Mouse (Mus musculus): ENCODE measurements at regions not wholly inside any gene's neighbourhood (a gene's known extent, or its start where the extent isn't known, plus 50 kb on each side); places are given as distances from the start of the nearest gene placed in this dataset.

GRCm38 (mm10) chr11:114178746-114179472 is 112.1 kb upstream of the Sdk2 start:
- no peak overlapping the region for H3K4me2 ChIP-seq (ENCODE audit: low read depth)
- no peak overlapping the region for H3K4me3 ChIP-seq (ENCODE audit: low read depth, low read length)
- no peak overlapping the region for H3K9ac ChIP-seq
- no peaks in the 10 kb centered on the region for H3K27me3 ChIP-seq (ENCODE audit: insufficient read depth, low read length)
- TF ChIP-seq CTCF (IDR thresholded peaks at IDR 0.05; ENCODE audit: low read depth), result no peak
- H3K9me3 ChIP-seq (ENCODE audit: low read length), result no peaks in the 10 kb centered on the region
- no peak overlapping the region for H3K27ac ChIP-seq (ENCODE audit: low read depth, low read length)
- H3K36me3 ChIP-seq (ENCODE audit: insufficient read depth), result no peaks in the 10 kb centered on the region
- H3K4me1 ChIP-seq (ENCODE audit: insufficient read depth), result peaks cover 9% of the 10 kb centered on the region; the same call in 1 of the 2 replicates
- 49% methylated on average over 6 of the region's 6 CpGs for WGBS
- ATAC-seq (peak; percentile 3; the same call in 1 of the 2 replicates), DNase-seq (no peak)

GRCm38 (mm10) chr11:114177789-114178188 is 110.9 kb upstream of the Sdk2 start:
- Histone ChIP-seq H3K27ac (ENCODE audit: low read depth, low read length) (no peak overlapping the region), H3K4me2 (ENCODE audit: low read depth) (no peak overlapping the region)
- WGBS, result 59% methylated on average over 4 of the region's 4 CpGs

GRCm38 (mm10) chr11:114177281-114177680 is 110.4 kb upstream of the Sdk2 start:
- Histone ChIP-seq H3K4me2 (ENCODE audit: low read depth) (no peak overlapping the region), H3K27me3 (ENCODE audit: insufficient read depth, low read length) (no peaks in the 10 kb centered on the region), H3K4me1 (ENCODE audit: insufficient read depth) (peaks cover 9% of the 10 kb centered on the region; the same call in 1 of the 2 replicates), H3K9ac (no peak overlapping the region), H3K4me3 (ENCODE audit: low read depth, low read length) (no peak overlapping the region), H3K36me3 (ENCODE audit: insufficient read depth) (no peaks in the 10 kb centered on the region), H3K27ac (ENCODE audit: low read depth, low read length) (no peak overlapping the region), H3K9me3 (ENCODE audit: low read length) (no peaks in the 10 kb centered on the region)
- DNase-seq (no peak), ATAC-seq (no peak)
- no peak for TF ChIP-seq CTCF (IDR thresholded peaks at IDR 0.05; ENCODE audit: low read depth)
- WGBS, result 71% methylated on average over 1 of the region's 1 CpGs

More at GRCm38 (mm10) chr11:114177789-114178188, 110.9 kb upstream of the Sdk2 start:
- no peak overlapping the region for H3K4me3 ChIP-seq (ENCODE audit: low read depth, low read length)
- peaks cover 9% of the 10 kb centered on the region; the same call in 1 of the 2 replicates for H3K4me1 ChIP-seq (ENCODE audit: insufficient read depth)
- H3K9ac ChIP-seq, result no peak overlapping the region
- H3K36me3 ChIP-seq (ENCODE audit: insufficient read depth), result no peaks in the 10 kb centered on the region
- H3K27me3 ChIP-seq (ENCODE audit: insufficient read depth, low read length), result no peaks in the 10 kb centered on the region
- ATAC-seq (no peak), DNase-seq (no peak)
- H3K9me3 ChIP-seq (ENCODE audit: low read length), result no peaks in the 10 kb centered on the region
- TF ChIP-seq CTCF (IDR thresholded peaks at IDR 0.05; ENCODE audit: low read depth), result no peak

GRCm38 (mm10) chr11:114176671-114177212 is 109.9 kb upstream of the Sdk2 start:
- WGBS, result 48% methylated on average over 4 of the region's 4 CpGs
- no peak for TF ChIP-seq CTCF (IDR thresholded peaks at IDR 0.05; ENCODE audit: low read depth)
- H3K4me1 ChIP-seq (ENCODE audit: insufficient read depth), result peaks cover 9% of the 10 kb centered on the region; the same call in 1 of the 2 replicates
- no peak overlapping the region for H3K4me3 ChIP-seq (ENCODE audit: low read depth, low read length)
- no peak overlapping the region for H3K27ac ChIP-seq (ENCODE audit: low read depth, low read length)
- DNase-seq (no peak), ATAC-seq (no peak)
- H3K27me3 ChIP-seq (ENCODE audit: insufficient read depth, low read length), result no peaks in the 10 kb centered on the region
- no peaks in the 10 kb centered on the region for H3K9me3 ChIP-seq (ENCODE audit: low read length)
- H3K9ac ChIP-seq, result no peak overlapping the region
- H3K4me2 ChIP-seq (ENCODE audit: low read depth), result no peak overlapping the region
- no peaks in the 10 kb centered on the region for H3K36me3 ChIP-seq (ENCODE audit: insufficient read depth)

GRCm38 (mm10) chr11:114175437-114176131 is 108.7 kb upstream of the Sdk2 start:
- H3K9ac ChIP-seq, result no peak overlapping the region

GRCm38 (mm10) chr11:114174871-114175270 is 108.0 kb upstream of the Sdk2 start:
- no peak for TF ChIP-seq CTCF (IDR thresholded peaks at IDR 0.05; ENCODE audit: low read depth)
- no peak overlapping the region for H3K27ac ChIP-seq (ENCODE audit: low read depth, low read length)
- 84% methylated on average over 4 of the region's 4 CpGs for WGBS

More at GRCm38 (mm10) chr11:114175437-114176131, 108.7 kb upstream of the Sdk2 start:
- Histone ChIP-seq H3K4me2 (ENCODE audit: low read depth) (no peak overlapping the region), H3K9me3 (ENCODE audit: low read length) (no peaks in the 10 kb centered on the region), H3K27me3 (ENCODE audit: insufficient read depth, low read length) (no peaks in the 10 kb centered on the region), H3K4me1 (ENCODE audit: insufficient read depth) (peaks cover 9% of the 10 kb centered on the region; the same call in 1 of the 2 replicates), H3K36me3 (ENCODE audit: insufficient read depth) (no peaks in the 10 kb centered on the region), H3K27ac (ENCODE audit: low read depth, low read length) (no peak overlapping the region), H3K4me3 (ENCODE audit: low read depth, low read length) (no peak overlapping the region)
- ATAC-seq (peak; percentile 32), DNase-seq (peak; percentile 58)
- TF ChIP-seq CTCF (IDR thresholded peaks at IDR 0.05; ENCODE audit: low read depth), result no peak
- 17% methylated on average over 23 of the region's 23 CpGs for WGBS

GRCm38 (mm10) chr11:114168231-114168661 is 101.4 kb upstream of the Sdk2 start:
- Histone ChIP-seq H3K27ac (ENCODE audit: low read depth, low read length) (no peak overlapping the region), H3K4me1 (ENCODE audit: insufficient read depth) (no peaks in the 10 kb centered on the region), H3K9ac (no peak overlapping the region), H3K27me3 (ENCODE audit: insufficient read depth, low read length) (no peaks in the 10 kb centered on the region), H3K4me2 (ENCODE audit: low read depth) (no peak overlapping the region), H3K36me3 (ENCODE audit: insufficient read depth) (no peaks in the 10 kb centered on the region), H3K4me3 (ENCODE audit: low read depth, low read length) (no peak overlapping the region), H3K9me3 (ENCODE audit: low read length) (no peaks in the 10 kb centered on the region)
- 0 out of 2 replicates have a peak, but pooled peaks have one; percentile 16 for TF ChIP-seq CTCF (IDR thresholded peaks at IDR 0.05; ENCODE audit: low read depth)
- DNase-seq (no peak), ATAC-seq (no peak)
- WGBS, result 62% methylated on average over 13 of the region's 13 CpGs

More at GRCm38 (mm10) chr11:114174871-114175270, 108.0 kb upstream of the Sdk2 start:
- DNase-seq (no peak), ATAC-seq (no peak)
- H3K9ac ChIP-seq, result no peak overlapping the region
- no peaks in the 10 kb centered on the region for H3K36me3 ChIP-seq (ENCODE audit: insufficient read depth)
- H3K4me1 ChIP-seq (ENCODE audit: insufficient read depth), result peaks cover 9% of the 10 kb centered on the region; the same call in 1 of the 2 replicates
- H3K4me3 ChIP-seq (ENCODE audit: low read depth, low read length), result no peak overlapping the region
- H3K9me3 ChIP-seq (ENCODE audit: low read length), result no peaks in the 10 kb centered on the region
- H3K27me3 ChIP-seq (ENCODE audit: insufficient read depth, low read length), result no peaks in the 10 kb centered on the region
- no peak overlapping the region for H3K4me2 ChIP-seq (ENCODE audit: low read depth)
